Mouse (Mus musculus): Measurements from ENCODE around the gene Cdc42se1.

DNA sequence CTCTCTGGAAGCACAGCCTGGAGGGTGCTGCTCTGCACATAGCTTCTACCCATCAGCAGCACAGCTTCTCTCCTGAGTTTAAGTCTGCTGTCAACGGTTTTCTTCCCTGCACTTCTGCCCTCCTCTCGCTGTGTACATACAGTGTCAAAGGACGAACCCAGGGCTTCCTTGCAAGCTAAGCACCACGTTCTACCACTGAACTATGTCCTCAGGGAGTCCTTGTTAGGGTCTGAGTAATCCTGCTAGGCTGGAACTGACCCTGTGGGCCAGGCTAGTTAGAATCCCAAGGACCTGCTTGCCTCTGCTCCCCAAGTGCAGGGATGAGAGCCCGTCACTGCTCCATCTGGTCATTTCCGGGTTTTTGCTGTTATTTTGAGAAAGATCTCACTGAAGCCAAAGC, 41.6 kb upstream of the Cdc42se1 start:
- TF ChIP-seq POLR2A (IDR thresholded peaks at IDR 0.05; ENCODE audit: control insufficient read depth in 1 of 2, insufficient read depth in 1 of 2, low read depth in 1 of 2, low read length in 2 of 2, poor library complexity in 1 of 2) (no peak), CTCF (IDR thresholded peaks at IDR 0.05 in 2 of 3, conservative IDR thresholded peaks at IDR 0.05 in 1 of 3; ENCODE audit: control insufficient read depth in 1 of 3, insufficient read depth in 1 of 3, low read depth in 2 of 3, low read length in 3 of 3, poor library complexity in 1 of 3, severe bottlenecking in 1 of 3) (no peak), EP300 (IDR thresholded peaks at IDR 0.05; ENCODE audit: low read depth in 1 of 2, low read length in 2 of 2) (no peak), USF1 (IDR thresholded peaks at IDR 0.05; ENCODE audit: low read depth, low read length) (no peak), ETS1 (IDR thresholded peaks at IDR 0.05; ENCODE audit: low read depth, low read length) (no peak), MAX (IDR thresholded peaks at IDR 0.05; ENCODE audit: low read length) (no peak), ZMIZ1 (IDR thresholded peaks at IDR 0.05; ENCODE audit: low read depth, low read length) (no peak), MAFK (IDR thresholded peaks at IDR 0.05; ENCODE audit: borderline replicate concordance, low read depth, low read length) (no peak), NELFE (IDR thresholded peaks at IDR 0.05; ENCODE audit: low read depth, low read length) (0 out of 2 replicates have a peak, but pooled peaks have one; percentile 14), MEF2A (IDR thresholded peaks at IDR 0.05; ENCODE audit: extremely low read depth, insufficient replicate concordance, low read depth, low read length, poor library complexity, severe bottlenecking) (no peak), ZC3H11A (IDR thresholded peaks at IDR 0.05; ENCODE audit: low read depth, low read length) (no peak), GATA1 (IDR thresholded peaks at IDR 0.05; ENCODE audit: low read depth, low read length) (no peak)
